Mouse (Mus musculus) cerebellum, adult 18-20 months (tissue): ENCODE measurements around the gene Emd.
"Not testable (repeated sequence)": the region's sequence is repeated elsewhere in the genome, so short reads cannot be mapped to it uniquely, and the experiment has no call there.

Experiments
- DNase-seq, 2 experiments: peaks; one replicate each; pipeline ENCODE4 v3.0.0; 2021

Gene Emd

DNA sequence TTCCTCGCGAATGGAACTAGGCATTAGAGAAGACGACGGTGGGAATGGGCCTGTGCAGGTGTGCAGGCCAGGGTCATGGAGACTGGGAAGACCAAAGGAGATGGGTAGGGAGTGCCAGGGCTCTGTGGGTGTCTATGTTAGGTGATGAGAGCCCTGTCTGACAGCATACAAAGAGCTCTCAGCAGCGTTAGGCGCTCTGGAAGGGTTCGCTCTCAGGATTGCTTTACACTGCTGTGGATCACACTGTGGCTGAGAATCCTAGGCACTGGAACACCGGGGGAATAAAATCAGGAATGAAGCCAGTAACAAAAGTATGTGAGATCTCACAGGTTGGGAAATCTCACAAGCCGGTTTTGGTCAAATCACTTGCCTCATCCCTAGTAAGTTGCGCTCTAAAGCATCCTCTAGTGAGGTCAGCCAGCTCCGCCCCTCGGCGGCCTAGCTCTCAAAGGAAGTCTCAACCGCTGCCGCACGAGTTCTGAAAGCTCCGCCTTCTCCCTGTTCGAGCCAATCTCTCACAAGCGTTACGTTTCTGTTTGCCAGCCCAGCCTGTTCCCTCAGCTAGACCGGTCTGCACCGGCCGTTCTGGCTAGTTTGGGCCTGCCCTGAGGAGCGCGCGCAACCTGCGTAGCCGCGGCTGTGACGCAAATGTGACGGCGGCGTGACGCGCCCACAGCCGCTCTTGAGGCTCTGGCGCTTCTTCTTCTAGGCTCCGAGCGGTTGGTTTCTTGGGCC, at the start of gene Emd:
Gene Emd, plus strand, starts transcription at position 535 of the 735 bp plus-strand sequence.
- DNase-seq: peak; percentile 88 to 92

DNA sequence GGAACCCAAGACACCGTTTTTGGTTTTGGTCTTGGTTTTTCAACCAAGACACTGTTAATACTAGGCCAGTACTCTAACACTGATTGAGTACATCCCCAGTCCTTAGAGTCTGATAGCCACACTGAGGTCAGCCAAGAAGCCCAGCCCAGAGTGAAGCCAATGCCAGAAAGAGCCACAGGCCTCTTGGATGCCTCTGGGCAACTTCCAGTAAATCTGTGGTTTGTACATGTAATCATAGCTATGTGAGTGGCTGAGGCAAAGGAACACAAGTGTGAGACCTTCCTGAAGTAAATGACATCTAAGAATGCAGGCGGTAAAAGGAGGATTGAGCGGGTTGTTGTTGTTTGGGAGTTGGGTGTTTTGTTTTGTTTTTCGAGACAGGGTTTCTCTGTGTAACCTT, 36.0 kb upstream of the Emd start:
- DNase-seq: no peak

DNA sequence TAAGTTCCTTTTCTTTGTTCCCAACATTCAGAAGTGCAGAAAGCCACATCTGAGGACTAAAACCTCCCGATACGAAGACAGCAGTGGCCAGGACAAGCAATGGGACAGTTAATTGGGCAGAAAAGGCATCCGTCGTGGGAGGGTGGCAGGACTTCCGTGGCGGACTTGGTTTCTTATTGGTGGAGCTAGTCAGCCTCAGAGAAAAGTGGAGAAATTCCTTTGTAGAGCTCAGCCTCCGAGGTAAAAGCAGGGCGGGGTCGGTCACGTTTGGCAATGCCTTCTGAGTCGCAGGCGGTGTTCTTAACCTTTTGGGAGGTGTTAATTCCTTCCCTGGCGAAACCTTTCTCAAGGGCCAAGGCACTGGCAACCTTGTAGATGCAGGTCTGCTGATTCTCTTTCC, 35.0 kb upstream of the Emd start:
- no peak for DNase-seq

DNA sequence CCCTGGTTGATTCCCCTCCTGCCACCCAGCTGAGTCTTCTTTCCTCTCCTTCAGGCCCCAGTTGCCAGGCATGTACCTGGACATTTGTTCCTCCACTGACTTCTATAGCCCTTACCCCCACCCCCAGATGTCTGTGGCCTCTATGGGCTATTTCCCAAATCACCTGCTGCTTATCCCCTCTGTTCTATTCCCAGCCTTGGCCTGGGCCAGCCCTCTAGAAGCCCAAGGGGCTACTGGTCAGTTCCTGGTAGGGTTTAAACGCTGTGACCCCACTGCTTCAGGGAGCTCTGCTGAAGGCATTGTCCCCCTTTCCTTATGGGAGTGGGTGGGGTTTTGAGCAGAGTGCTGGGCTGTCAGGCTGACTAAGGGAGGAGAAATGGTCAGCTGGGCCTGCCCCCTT, 34.4 kb upstream of the Emd start:
- DNase-seq: not testable (repeated sequence)

DNA sequence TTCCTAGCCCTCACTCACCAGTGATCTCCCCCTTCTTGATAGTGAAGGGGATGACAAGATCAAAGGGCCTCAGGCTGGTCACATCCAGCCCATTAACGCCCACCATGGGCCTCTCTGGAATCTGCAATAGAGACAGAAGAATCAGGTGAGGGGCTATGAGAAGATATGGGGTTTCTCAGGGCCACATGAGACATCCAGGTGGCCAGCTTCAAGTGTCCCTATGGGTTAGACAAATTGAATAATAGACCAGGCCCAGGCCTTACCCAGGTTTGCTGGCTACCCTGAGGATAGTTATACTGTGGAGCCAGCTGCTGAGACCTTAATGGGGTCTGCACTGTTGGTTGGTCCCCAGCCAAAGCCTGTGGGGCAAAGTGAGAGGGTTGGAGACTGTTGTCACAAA, 24.4 kb upstream of the Emd start:
- no peak for DNase-seq

DNA sequence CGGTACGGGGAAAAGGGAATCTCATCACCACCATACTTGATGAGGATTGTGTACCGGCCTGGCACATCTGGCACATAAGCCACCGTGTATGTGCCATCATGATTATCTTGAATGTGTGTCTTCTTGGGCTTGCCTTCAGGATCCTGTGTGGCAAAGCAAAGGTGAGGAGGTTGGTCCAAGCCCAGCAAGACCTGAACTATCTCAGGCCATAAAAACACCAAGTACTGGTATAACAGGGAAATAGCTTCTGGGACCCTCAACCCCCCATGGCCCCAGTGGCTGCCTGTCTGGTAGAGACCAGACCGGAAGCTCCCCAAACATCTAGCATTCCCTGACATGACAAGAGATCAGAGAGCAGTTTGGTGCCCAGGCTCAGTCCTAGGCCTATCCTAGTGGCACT, 21.3 kb upstream of the Emd start:
- DNase-seq: no peak

DNA sequence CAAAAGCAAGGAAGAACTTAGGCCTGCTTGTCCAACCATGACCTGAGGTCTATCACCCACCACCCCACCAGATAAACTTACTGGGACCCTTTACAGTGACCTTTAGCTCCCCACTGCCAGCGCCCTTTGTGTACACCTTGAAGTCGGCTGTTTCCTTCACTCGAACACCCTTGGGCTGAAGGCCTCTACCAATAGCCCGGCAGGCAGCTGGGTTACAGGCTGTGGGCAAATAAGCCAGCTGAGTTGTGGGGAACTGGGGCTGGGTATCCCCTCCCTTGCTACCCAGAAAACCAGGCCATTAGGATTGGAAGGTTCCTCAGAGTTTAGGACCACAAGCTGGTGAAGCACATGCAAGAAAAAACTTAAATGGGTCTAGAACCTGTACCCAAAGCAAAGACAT, 14.2 kb upstream of the Emd start:
- DNase-seq: no peak

DNA sequence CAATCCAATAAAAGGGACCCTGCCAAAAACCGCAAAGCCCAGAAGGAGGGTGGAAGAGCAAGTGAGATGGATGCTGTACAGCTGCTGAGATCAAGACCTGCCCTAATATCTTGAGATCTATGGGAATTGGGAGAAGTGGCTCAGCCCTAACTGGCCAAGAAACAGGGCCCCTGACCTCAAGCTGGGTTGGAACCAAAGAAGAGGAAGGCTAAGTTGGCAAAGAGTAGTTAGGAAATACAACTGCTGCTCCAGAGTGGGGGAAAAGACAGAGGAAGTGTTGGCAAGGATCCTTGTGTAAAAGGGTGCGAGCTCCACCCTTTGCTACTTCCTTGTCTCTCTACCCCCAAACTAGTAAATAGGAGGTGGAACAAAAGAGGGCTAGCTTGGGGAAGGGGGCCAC, 11.1 kb upstream of the Emd start:
- DNase-seq: no peak

DNA sequence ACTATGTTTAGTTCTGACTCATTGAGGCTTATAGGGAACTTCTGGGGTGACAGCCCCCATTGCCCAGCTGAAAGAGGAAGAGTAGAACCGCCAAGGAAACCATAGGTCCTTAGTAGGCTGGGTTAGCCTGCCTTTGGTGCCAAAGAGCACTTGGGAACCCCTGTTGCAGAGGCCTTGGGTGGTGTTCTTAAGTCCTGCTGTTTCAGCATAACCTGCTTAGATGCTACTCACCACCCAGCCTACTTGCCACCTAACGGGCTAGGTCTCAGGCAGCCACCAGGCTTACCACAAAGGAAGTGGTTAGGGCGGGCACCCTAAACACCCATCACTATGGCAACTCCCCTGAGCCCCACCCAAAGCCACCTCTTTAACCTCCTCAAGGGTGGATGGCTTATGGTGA, 10.7 kb upstream of the Emd start:
- DNase-seq: no peak

DNA sequence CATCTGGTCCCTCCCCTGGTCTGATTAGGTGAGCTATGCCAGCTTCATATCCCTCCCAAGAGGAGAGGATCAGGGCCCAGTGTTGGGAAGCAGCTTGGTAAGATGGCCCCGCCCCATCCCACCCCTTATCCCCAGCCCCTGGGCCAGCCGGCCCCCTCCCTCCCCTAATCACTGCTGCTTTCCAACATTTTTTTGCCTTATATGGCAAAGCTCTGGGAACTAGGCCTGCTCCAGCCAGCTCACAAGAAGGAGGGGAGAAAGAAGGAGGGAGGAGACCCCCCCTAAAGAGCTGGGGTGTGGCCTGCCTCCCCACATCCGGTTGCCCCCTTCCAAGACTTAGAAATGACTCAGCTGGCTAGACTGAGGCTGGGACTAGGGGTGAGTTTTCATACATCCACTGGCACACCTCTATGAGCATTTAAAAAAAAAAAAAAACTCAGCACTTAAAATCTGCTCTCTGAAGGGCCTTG, 9.8 kb upstream of the Emd start:
- no peak for DNase-seq

DNA sequence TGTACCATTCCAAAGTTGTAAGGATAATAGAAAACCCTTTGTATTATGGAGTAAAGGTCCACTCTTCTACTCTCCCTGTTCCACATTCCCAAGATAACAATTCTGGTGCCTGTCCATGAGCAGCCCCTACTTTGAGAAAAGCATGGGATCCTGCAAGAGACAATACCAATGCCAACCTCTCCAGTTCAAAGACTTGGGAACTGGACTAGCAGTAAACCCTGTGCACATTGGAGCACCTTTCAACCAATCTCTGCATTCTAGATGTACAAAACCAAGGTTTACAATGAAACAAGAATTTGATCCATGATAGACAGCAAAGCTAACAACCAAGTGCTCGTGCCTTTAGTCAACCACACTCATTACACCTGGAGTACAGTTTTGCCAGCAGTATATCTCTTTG, 9.4 kb upstream of the Emd start:
- DNase-seq: no peak

DNA sequence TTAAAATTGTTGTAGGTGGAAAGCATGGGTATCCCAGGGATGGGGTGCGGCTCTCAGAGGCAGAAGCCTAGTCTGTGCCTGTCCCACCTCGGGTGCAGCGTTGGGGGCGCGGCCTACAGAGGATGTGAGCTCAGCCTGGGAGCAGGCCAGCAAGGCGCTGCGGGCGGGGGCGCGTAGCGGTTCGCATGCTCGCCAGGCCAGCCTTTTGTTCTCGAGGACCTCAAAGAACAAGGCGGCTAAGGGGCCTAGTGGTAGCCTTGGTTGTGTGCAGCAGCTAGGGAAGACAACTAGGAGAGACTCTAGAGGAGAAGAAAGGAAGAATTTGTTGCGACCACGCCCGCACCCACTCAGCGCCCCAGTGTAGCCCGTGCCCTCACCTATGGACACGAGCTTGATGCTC, 8.8 kb upstream of the Emd start:
- DNase-seq: peak; percentile 76 to 79

DNA sequence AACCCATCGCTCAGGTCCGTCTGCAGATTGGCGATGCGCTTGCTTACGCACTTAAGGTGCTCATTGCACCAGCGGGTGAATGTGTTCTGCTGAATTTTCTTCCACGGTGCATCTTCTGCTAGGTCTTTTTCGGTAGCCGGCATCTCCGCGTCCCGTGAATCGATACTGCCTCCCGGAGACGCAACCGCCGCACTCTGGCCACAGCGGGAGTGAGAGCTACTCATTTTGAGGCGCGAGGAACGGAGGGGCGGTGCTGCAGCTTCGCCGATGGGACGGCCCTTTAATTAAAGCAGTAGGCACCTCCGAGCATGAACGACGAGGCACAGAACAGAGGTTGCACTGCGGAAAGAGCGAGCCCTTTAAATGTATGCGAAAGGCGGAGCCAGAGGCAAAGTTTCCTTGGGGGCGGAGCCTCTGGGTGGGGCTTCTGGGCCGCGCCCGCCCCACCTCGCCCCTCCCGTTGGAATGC, 8.2 kb upstream of the Emd start:
- peak; percentile 80 to 87 for DNase-seq

DNA sequence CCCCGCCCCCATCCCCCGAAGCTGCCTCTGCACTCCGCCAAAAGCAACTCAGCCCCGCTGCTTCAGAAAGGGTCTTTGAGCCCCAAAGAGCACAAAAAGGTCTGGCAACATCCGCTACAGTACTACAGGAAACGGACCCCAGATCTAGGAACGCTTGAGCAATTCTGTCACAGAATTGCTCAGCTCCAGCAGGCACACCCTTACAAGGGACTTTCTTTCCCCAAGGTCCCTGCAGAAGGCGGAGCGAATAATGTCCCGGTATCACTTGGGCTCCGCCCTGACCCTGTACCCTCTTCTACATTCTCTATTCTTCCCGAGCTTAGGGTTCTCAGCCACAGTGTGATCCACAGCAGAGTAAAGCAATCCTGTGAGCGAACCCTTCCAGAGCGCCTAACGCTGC, 7.8 kb upstream of the Emd start:
- no peak for DNase-seq

DNA sequence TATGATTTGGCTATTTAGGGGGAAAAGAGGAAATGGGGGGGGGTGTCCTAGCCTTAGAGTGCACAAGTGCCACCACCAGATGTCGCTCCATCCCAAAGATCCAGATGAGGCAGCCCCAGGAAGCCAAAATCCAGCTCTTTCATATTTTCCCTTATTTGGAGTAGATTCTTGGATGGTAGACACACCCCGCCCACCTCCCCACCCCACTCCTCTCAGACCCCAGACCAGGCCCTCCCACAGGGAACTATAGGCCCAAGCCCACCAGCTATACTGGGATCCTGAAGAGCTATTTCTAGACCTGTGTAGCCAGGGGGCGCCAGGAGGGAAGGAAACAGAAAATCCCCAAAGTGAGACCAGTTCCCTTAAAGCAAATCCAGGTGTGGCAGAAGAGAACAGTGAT, 5.8 kb upstream of the Emd start:
- peak; percentile 49 to 70 for DNase-seq

DNA sequence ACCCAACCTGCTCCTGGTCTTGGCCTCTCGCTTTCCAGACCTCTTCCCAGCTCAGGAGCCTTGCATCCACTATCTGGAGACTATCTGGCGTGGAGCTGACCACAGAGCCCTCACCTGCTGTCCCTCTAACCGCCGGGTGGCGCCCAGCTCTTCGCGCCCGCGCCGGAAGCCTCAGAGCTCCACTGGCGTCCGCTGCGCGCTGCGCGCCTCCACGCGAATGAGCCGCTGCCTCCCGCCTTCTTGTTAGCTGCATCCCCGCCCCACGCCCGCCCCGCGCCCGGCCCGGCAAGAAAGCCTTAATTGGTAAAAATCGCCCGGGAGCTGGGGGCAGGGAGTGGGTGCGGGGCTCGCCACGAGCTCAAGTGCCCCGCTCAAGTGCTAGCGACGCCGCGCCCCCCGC, 4.9 kb upstream of the Emd start, which contains the start of gene Flna:
Gene Flna, minus strand, starts transcription at position 206 of the 400 bp plus-strand sequence.
- DNase-seq: peak; percentile 79 to 80

DNA sequence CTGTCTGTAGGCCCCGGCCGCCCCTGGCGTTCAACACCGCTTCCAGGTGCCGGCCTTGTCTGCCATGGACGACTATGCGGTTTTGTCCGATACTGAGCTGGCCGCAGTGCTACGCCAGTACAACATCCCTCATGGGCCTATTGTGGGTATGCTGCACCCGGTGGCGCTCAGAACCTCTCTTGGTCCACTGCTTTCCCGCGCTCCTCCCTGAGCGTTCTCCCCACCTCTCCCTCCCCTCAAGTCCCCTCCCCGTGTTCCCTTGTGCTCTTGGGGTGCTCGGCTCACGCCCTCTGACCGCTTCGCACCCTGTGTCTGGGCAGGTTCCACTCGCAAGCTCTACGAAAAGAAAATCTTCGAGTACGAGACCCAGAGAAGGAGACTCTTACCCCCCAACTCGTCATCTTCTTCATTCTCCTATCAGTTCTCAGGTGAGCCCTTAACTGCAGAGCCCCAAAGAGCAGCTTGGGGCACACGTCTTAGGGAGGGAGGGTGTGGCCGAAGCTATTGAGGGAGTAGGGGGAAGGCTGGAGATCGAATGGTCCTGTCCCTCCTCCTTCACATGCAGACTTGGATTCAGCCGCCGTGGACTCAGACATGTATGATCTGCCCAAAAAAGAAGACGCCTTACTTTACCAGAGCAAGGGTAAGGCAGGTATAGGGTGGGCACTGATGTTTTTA, 540 bp downstream of the Emd start:
- no peak for DNase-seq

DNA sequence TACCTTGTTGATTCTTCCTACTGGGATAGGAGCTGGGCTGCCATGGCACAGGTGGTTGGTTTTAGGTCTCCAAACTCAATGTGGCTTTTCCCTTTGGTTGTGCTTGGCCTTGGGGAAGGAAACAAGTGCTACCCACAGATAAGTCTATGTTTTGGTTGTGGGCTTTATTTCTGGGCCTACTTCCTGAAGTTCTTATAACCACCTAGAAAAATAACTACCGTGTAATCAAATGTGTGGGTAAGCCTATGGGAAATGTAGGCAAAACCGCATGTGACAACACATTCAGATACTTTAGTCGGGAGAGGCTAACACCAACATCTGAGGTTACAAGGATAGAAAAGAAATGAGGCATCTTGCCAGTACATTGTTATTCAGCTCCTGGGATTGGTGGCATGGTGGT, 3.3 kb downstream of the Emd start:
- DNase-seq: no peak

DNA sequence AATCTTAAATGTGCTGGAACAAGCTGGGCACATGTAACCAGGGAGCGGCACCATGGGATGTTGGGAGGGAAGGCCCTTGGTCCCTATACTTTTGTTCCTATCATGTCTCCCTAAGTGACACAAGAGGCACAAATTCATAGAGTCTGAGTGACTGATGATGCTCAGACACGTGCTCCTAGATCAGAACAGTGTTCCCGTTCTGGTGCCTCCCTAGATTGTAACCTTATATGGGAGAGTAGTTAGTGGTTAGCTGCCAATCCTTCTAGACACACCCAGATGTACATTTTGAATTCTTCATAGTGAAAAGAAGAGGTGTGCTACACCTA, 15.2 kb downstream of the Emd start:
- DNase-seq: no peak

DNA sequence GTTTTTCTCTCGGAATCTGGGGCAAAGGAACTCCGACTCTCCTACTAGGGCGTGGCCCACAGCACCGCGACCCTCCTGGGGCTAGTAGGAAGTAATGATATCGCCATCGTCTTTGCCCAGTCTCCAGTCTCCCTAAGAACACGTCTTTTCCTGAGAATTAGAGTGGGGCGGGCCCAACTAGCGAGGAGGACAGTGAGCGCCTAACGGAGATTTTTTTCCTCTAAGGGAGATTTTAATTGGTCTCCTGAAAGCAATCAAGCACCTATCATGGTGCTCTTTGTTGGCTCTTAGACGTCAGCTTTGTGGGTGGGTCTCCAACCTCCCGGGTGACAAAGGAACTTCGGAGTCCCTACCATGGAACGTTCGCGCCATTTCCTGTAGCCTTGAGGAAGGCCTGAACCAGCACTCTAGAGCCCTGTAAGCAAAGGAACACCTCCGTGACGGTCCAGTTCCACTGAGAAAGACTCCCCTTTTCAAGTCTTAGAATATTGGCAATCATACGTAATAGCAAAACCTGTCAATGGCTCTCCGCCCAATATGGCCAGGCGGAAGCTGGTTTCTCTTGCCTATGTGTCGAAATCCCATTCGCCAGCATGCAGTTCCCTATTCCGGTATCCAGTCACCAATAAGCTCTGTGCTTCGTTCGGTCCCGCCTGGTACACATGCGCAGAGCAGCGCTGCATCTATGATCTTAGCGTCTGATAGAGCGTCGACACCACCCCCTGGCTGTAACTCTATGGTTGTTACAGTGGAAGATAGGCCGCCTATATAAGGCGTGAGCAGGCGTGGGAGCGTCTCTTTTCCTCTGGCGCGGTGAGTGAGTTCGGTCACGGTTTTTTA, 15.8 kb downstream of the Emd start, which contains the start of gene Rpl10:
Gene Rpl10, plus strand, starts transcription at position 751 of the 840 bp plus-strand sequence.
- DNase-seq: peak; percentile 86 to 92

DNA sequence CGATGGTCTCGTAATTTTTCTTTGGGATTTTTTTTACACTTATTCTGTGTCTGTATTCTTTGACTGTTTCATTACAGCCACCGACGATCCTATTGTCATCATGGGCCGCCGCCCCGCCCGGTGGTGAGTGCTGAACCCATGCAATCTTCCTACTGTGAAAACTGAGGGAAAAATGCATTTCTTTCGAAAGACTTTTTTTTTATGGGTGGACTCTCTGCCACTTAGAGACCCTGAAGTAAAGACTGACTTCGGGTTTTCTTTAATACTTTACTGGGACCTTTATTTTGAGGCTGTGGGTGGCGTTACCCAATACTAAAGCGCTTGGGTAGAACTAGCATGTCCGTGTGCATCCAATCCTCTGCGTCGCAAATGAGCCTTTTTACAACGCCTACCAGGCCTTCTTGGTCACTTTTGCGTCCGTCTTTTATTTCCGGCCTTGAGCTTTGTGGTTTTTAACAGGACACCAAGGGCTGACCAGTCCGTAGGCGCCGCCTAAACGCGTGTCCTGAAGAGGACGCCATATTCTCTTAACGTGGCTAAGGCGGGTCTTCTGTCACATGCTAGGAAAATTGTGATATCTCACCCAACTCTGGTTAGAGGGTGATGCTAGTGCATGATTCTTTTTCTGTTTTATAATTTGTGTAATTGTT, 16.5 kb downstream of the Emd start:
- peak; percentile 21 to 27 for DNase-seq

DNA sequence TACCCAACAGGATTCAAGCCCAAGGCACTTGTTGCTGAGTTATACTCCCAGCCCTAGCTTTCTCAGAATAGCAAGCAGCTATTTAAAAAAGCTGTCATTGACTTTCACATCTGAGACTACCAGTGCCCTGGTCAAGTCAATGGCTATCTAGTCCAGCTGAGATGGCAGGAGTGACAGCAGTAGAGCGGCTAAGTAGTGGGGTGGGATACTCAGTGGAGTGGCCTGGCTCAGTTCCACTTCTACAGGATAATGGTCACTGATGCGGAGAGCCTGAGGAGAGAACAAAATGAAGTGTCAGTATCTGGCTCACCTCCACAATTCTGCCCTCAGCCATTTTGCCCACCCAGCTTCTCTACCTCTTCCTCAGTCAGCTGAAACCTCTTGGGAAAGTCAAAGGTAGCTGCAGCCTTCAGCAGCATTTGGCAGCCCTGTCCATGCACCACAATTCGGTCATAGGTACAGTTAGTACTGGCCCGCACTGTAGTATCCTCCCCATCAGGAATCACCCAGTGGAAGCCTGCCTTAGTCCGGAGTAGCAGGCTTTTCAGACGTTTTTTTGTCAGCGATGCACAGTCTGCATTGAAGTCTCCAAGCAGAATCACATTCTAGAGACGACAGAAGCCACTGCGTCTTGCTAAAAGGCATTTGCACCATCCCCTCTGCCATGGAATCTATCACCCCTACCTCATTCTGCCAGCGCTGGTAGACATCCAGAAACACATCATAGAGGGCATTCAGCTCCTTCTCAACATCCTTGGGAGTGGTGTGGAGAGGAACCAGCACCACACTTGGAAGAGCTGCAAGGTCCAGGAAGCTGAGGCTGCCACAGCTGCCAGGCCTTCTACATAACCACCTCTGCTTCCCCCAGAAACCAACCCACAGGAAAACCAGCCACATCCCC, 19.2 kb downstream of the Emd start:
- DNase-seq: no peak
